ENCODE assay signal across 1 mouse cellular context in the genomic region with DNA sequence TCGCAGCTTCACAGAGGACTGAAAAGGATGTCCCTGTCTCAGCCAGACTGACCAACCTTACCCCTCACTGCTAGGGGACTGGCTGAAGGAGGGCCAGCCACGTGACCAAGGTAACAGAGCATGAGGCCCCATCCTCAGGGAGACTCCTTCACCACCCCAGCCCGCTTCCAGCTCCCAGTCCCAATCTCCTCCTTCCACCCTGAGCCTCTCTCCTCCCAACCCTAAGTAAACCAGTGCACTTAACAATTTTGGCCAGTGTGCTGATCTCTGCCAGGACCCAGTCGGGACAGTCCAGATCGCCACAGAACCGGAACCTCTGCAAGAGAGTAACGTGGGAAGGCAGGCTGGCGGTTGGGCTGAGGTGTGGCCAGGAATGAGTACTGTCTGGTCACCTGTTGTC.
TF ChIP-seq lines count a peak whose summit lies in the region.

No protein-coding gene starts in this region.

TF ChIP-seq in ES-E14, 5 proteins besides CTCF, POLR2A, EP300 and RAD21 (continued from another document):
- no peak for TF ChIP-seq ZNF384 (IDR thresholded peaks at IDR 0.05; ENCODE audit: low read depth, low read length)
TF ChIP-seq in ES-E14: peak in this region for 0.
